Mouse (Mus musculus) testis, adult 2 months (tissue): ENCODE measurements around the gene Rnase11.

ENCODE experiments used
- CTCF ChIP-seq: fragments of 200-500 bp; IDR thresholded peaks from 2 replicates; pipeline ENCODE4 v1.5.1; 2012; ENCODE audit warnings: low read depth, mild to moderate bottlenecking, inconsistent platforms, low read length, moderate library complexity; ENCODE audit not compliant: control insufficient read depth, insufficient read depth, insufficient replicate concordance
- POLR2A ChIP-seq: fragments of 200-500 bp; IDR thresholded peaks from 2 replicates; pipeline ENCODE4 v1.6.1; 2012; ENCODE audit warnings: low read depth, mild to moderate bottlenecking, inconsistent platforms, low read length, moderate library complexity; ENCODE audit not compliant: control insufficient read depth

- TF ChIP-seq CTCF (no peak), POLR2A (no peak)
These were observed 34.2 kb downstream of the Rnase11 start for GRCm38 (mm10) chr14:51015780-51016179.
